Mouse (Mus musculus): Measurements from ENCODE around the gene Spata19. TPM values are rescaled to one million over a fixed set of nuclear protein-coding genes. Genes with fewer than 3 reads are reported as not detected.

Gene Spata19
- not detected in 2 replicates for polyA plus RNA-seq (2012; rRNA removed)

GRCm38 (mm10) chr9:27396500-27396899 is at the start of gene Spata19:
Spata19 (plus strand) TSS chr9:27396800.

Other genes with a start within 250 kb of the Spata19 start
- 9.1 and 9.9 TPM in 2 replicates for gene Jam3, start 241.4 kb upstream of the Spata19 start, polyA plus RNA-seq (2012; rRNA removed)
- gene Igsf9b, start 97.6 kb upstream of the Spata19 start, polyA plus RNA-seq (2012; rRNA removed), result 5.1 and 6.4 TPM in 2 replicates